Mouse (Mus musculus) forebrain, embryonic 13.5 days (tissue): ENCODE measurements around the gene Traf3ip2. TPM values are rescaled to one million over a fixed set of nuclear protein-coding genes. Genes with fewer than 3 reads are reported as not detected.

Experiments used
- ATAC-seq: fragments of 200-750 bp; cut with Nextera tagmentation; 2 replicates; pipeline ENCODE4 v1.8.0; 2017
- H3K27ac ChIP-seq: fragments of 300-500 bp; sonication (generic); 2 replicates; pipeline ENCODE4 v1.5.1; 2015; ENCODE audit warnings: inconsistent platforms, mild to moderate bottlenecking, moderate library complexity
- H3K27me3 ChIP-seq: fragments of 300-500 bp; sonication (generic); 2 replicates; pipeline ENCODE4 v1.6.1; 2015; ENCODE audit warnings: mild to moderate bottlenecking, inconsistent platforms
- H3K36me3 ChIP-seq: fragments of 300-500 bp; sonication (generic); 2 replicates; pipeline ENCODE4 v1.6.1; 2015; ENCODE audit warnings: mild to moderate bottlenecking, inconsistent platforms; ENCODE audit not compliant: poor library complexity, severe bottlenecking
- H3K4me1 ChIP-seq: fragments of 300-500 bp; sonication (generic); 2 replicates; pipeline ENCODE4 v1.6.1; 2015; ENCODE audit warnings: inconsistent platforms
- H3K4me2 ChIP-seq: fragments of 300-500 bp; sonication (generic); 2 replicates; pipeline ENCODE4 v1.6.1; 2015; ENCODE audit warnings: inconsistent platforms, mild to moderate bottlenecking, moderate library complexity
- H3K4me3 ChIP-seq: fragments of 300-500 bp; sonication (generic); 2 replicates; pipeline ENCODE4 v1.5.1; 2015; ENCODE audit warnings: mild to moderate bottlenecking, inconsistent platforms
- H3K9ac ChIP-seq: fragments of 300-500 bp; sonication (generic); 2 replicates; pipeline ENCODE4 v1.6.1; 2015; ENCODE audit warnings: mild to moderate bottlenecking, inconsistent platforms
- H3K9me3 ChIP-seq: fragments of 300-500 bp; sonication (generic); replicated peaks from 2 replicates; pipeline ENCODE4 v1.6.1; 2016; ENCODE audit warnings: inconsistent platforms
- WGBS: fragments of 180-500 bp; shearing (Covaris S2); methylation state at CpG from one replicate; pipeline ENCODE4 v1.1.7; 2015; 5-methylcytosine and 5-hydroxymethylcytosine counted together
- polyA plus RNA-seq: library from polyadenylated mRNA; unstranded; fragments of >200 nt; fragmentation: Nextera tagmentation; extraction: Ambion mirVana; gene quantifications from 2 replicates; pipeline ENCODE4 v1.2.1, GENCODE M21; 2015

Gene Traf3ip2
- polyA plus RNA-seq = 3.6 and 4.6 TPM in 2 replicates

- H3K9ac ChIP-seq = peak within 1 kb of the TSS; percentile 26; the same call in 1 of the 2 replicates
- 0 out of 2 replicates have a peak, but pooled peaks cover 4% of the 10 kb centered on the region for H3K9me3 ChIP-seq
- H3K4me3 ChIP-seq = no peak within 1 kb of the TSS
- ATAC-seq = no peak
- H3K4me2 ChIP-seq = peak within 1 kb of the TSS; percentile 45
- H3K27ac ChIP-seq = peak within 1 kb of the TSS; percentile 31; the same call in 1 of the 2 replicates
- WGBS = 55% methylated on average over 4 of the region's 4 CpGs
- H3K36me3 ChIP-seq = no peaks in the 10 kb centered on the region
- peaks cover 24% of the 10 kb centered on the region for H3K4me1 ChIP-seq
- no peaks in the 10 kb centered on the region for H3K27me3 ChIP-seq
Observed at GRCm38 (mm10) chr10:39612633-39612988, at the start of gene Traf3ip2. Traf3ip2 (plus strand) TSS chr10:39612934.

- WGBS = 45% methylated on average over 24 of the region's 24 CpGs
- Histone ChIP-seq H3K4me1 (peaks cover 26% of the 10 kb centered on the region), H3K27ac (peak overlapping the region; percentile 26), H3K9me3 (no peaks in the 10 kb centered on the region), H3K4me3 (no peak overlapping the region), H3K4me2 (no peak overlapping the region), H3K9ac (no peak overlapping the region), H3K27me3 (no peaks in the 10 kb centered on the region), H3K36me3 (peaks cover 39% of the 10 kb centered on the region)
- 0 out of 2 replicates have a peak, but pooled peaks have one; percentile 23 for ATAC-seq
Observed at GRCm38 (mm10) chr10:39563552-39564223, 49.0 kb upstream of the Traf3ip2 start.

- ATAC-seq = no peak
- Histone ChIP-seq H3K4me3 (no peak overlapping the region), H3K4me2 (no peak overlapping the region), H3K9ac (no peak overlapping the region), H3K27me3 (no peaks in the 10 kb centered on the region), H3K4me1 (peaks cover 37% of the 10 kb centered on the region), H3K9me3 (no peaks in the 10 kb centered on the region), H3K36me3 (peaks cover 33% of the 10 kb centered on the region), H3K27ac (no peak overlapping the region)
- 88% methylated on average over 12 of the region's 12 CpGs for WGBS
Observed at GRCm38 (mm10) chr10:39566901-39567300, 45.8 kb upstream of the Traf3ip2 start.

- H3K4me1 ChIP-seq = peaks cover 37% of the 10 kb centered on the region
- no peak for ATAC-seq
- H3K4me2 ChIP-seq = no peak overlapping the region
- 88% methylated on average over 4 of the region's 4 CpGs for WGBS
- H3K4me3 ChIP-seq = no peak overlapping the region
- no peaks in the 10 kb centered on the region for H3K9me3 ChIP-seq
- H3K27me3 ChIP-seq = no peaks in the 10 kb centered on the region
- H3K36me3 ChIP-seq = peaks cover 26% of the 10 kb centered on the region
- no peak overlapping the region for H3K9ac ChIP-seq
- 0 out of 2 replicates have a peak overlapping the region, but pooled peaks have one; percentile 31 for H3K27ac ChIP-seq
Observed at GRCm38 (mm10) chr10:39568991-39569390, 43.7 kb upstream of the Traf3ip2 start.

GRCm38 (mm10) chr10:39571011-39571410 lies 41.7 kb upstream of the Traf3ip2 start:
- Histone ChIP-seq H3K4me1 (peaks cover 36% of the 10 kb centered on the region), H3K27me3 (no peaks in the 10 kb centered on the region), H3K9me3 (no peaks in the 10 kb centered on the region), H3K27ac (peak overlapping the region; percentile 84), H3K9ac (no peak overlapping the region), H3K4me2 (no peak overlapping the region), H3K36me3 (peaks cover 14% of the 10 kb centered on the region), H3K4me3 (no peak overlapping the region)
- 44% methylated on average over 7 of the region's 7 CpGs for WGBS
- ATAC-seq = peak; percentile 31; the same call in 1 of the 2 replicates

GRCm38 (mm10) chr10:39572050-39572671 lies 40.6 kb upstream of the Traf3ip2 start:
- H3K4me1 ChIP-seq = peaks cover 36% of the 10 kb centered on the region
- H3K9ac ChIP-seq = 0 out of 2 replicates have a peak overlapping the region, but pooled peaks have one; percentile 30
- WGBS = 39% methylated on average over 9 of the region's 9 CpGs
- H3K9me3 ChIP-seq = no peaks in the 10 kb centered on the region
- H3K36me3 ChIP-seq = peaks cover 6% of the 10 kb centered on the region
- peak overlapping the region; percentile 84 for H3K27ac ChIP-seq
- H3K4me2 ChIP-seq = peak overlapping the region; percentile 12; the same call in 1 of the 2 replicates
- no peak overlapping the region for H3K4me3 ChIP-seq
- ATAC-seq = peak; percentile 34
- no peaks in the 10 kb centered on the region for H3K27me3 ChIP-seq

GRCm38 (mm10) chr10:39572672-39573051 lies 40.1 kb upstream of the Traf3ip2 start:
- no peaks in the 10 kb centered on the region for H3K27me3 ChIP-seq
- no peaks in the 10 kb centered on the region for H3K9me3 ChIP-seq
- no peak overlapping the region for H3K4me2 ChIP-seq
- ATAC-seq = peak; percentile 50
- 37% methylated on average over 6 of the region's 6 CpGs for WGBS
- no peak overlapping the region for H3K4me3 ChIP-seq
- H3K9ac ChIP-seq = no peak overlapping the region
- peaks cover 36% of the 10 kb centered on the region for H3K4me1 ChIP-seq
- peaks cover 6% of the 10 kb centered on the region; the same call in 1 of the 2 replicates for H3K36me3 ChIP-seq
- peak overlapping the region; percentile 84 for H3K27ac ChIP-seq

GRCm38 (mm10) chr10:39576466-39576865 lies 36.3 kb upstream of the Traf3ip2 start:
- Histone ChIP-seq H3K9ac (no peak overlapping the region), H3K36me3 (no peaks in the 10 kb centered on the region), H3K4me2 (no peak overlapping the region), H3K27me3 (no peaks in the 10 kb centered on the region), H3K9me3 (no peaks in the 10 kb centered on the region), H3K27ac (no peak overlapping the region), H3K4me3 (no peak overlapping the region), H3K4me1 (peaks cover 19% of the 10 kb centered on the region)
- 80% methylated on average over 6 of the region's 6 CpGs for WGBS
- ATAC-seq = no peak

GRCm38 (mm10) chr10:39580477-39580876 lies 32.3 kb upstream of the Traf3ip2 start:
- 77% methylated on average over 8 of the region's 8 CpGs for WGBS

GRCm38 (mm10) chr10:39582385-39582784 lies 30.3 kb upstream of the Traf3ip2 start:
- no peaks in the 10 kb centered on the region for H3K9me3 ChIP-seq
- peaks cover 9% of the 10 kb centered on the region for H3K4me1 ChIP-seq
- WGBS = 94% methylated on average over 2 of the region's 2 CpGs
- no peak overlapping the region for H3K4me3 ChIP-seq
- no peak overlapping the region for H3K9ac ChIP-seq
- H3K27ac ChIP-seq = no peak overlapping the region
- H3K36me3 ChIP-seq = no peaks in the 10 kb centered on the region
- H3K4me2 ChIP-seq = no peak overlapping the region
- ATAC-seq = no peak
- H3K27me3 ChIP-seq = no peaks in the 10 kb centered on the region

More at GRCm38 (mm10) chr10:39580477-39580876, 32.3 kb upstream of the Traf3ip2 start:
- no peak overlapping the region for H3K9ac ChIP-seq
- no peaks in the 10 kb centered on the region for H3K9me3 ChIP-seq
- H3K4me1 ChIP-seq = no peaks in the 10 kb centered on the region; the same call in 1 of the 2 replicates
- H3K4me3 ChIP-seq = no peak overlapping the region
- no peak for ATAC-seq
- no peak overlapping the region for H3K27ac ChIP-seq
- H3K4me2 ChIP-seq = no peak overlapping the region
- H3K36me3 ChIP-seq = no peaks in the 10 kb centered on the region
- no peaks in the 10 kb centered on the region for H3K27me3 ChIP-seq

- no peak overlapping the region for H3K9ac ChIP-seq
- no peak overlapping the region for H3K4me2 ChIP-seq
- no peak overlapping the region for H3K27ac ChIP-seq
- no peak for ATAC-seq
- H3K27me3 ChIP-seq = no peaks in the 10 kb centered on the region
- H3K9me3 ChIP-seq = no peaks in the 10 kb centered on the region
- no peak overlapping the region for H3K4me3 ChIP-seq
- no peaks in the 10 kb centered on the region for H3K36me3 ChIP-seq
- 86% methylated on average over 12 of the region's 12 CpGs for WGBS
- H3K4me1 ChIP-seq = peaks cover 22% of the 10 kb centered on the region
Observed at GRCm38 (mm10) chr10:39583718-39584117, 29.0 kb upstream of the Traf3ip2 start.

- Histone ChIP-seq H3K4me3 (no peak overlapping the region), H3K4me2 (no peak overlapping the region), H3K27me3 (no peaks in the 10 kb centered on the region), H3K9ac (peak overlapping the region; percentile 38; the same call in 1 of the 2 replicates), H3K36me3 (no peaks in the 10 kb centered on the region), H3K9me3 (no peaks in the 10 kb centered on the region), H3K4me1 (peaks cover 25% of the 10 kb centered on the region), H3K27ac (peak overlapping the region; percentile 65)
- WGBS = 37% methylated on average over 5 of the region's 5 CpGs
- ATAC-seq = peak; percentile 77
Observed at GRCm38 (mm10) chr10:39587290-39587925, 25.3 kb upstream of the Traf3ip2 start.
